Mouse (Mus musculus): Measurements from ENCODE around the gene Map3k11. TPM values are rescaled to one million over a fixed set of nuclear protein-coding genes. Genes with fewer than 3 reads are reported as not detected.

The Map3k11 gene
- total and polyA plus RNA-seq, 3 experiments: 22.5 to 38.3 TPM; not detected in 1

DNA sequence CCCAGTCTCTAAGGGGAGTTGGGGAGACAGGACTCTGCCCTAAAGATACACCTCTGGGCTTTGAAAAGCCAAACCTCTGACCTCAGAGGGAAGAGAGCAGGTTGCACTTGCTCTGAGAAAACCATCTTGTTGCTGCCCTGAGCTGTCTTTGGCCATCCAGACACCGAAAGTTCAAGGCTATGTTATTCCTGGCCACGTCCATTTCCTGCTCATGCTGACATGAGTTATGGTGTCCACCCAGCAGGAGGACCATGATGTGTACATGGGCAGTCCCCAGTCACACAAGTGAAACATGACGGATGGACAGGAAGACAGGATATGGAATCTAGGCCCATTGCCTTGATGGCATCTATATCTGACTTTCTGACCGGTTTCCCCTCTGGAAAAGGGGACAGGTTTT lies 8.1 kb upstream of the Map3k11 start:
- no peak overlapping the region for H3K4me3 ChIP-seq (ENCODE audit: control insufficient read depth in 1 of 2, insufficient read depth in 1 of 2, low read depth in 2 of 2, low read length in 2 of 2)
- H3K27me3 ChIP-seq (ENCODE audit: control insufficient read depth in 1 of 2, insufficient read depth in 2 of 2, low read length in 2 of 2): no peaks in the 10 kb centered on the region
- H3K4me1 ChIP-seq (ENCODE audit: control insufficient read depth in 1 of 2, insufficient read depth in 2 of 2, low read length in 2 of 2): no peaks in the 10 kb centered on the region
- no peak for DNase-seq (ENCODE audit: low read depth, low spot score)
- H3K27ac ChIP-seq (ENCODE audit: control insufficient read depth, low read depth, low read length): no peak overlapping the region
- H3K36me3 ChIP-seq (ENCODE audit: control insufficient read depth in 1 of 2, insufficient read depth in 2 of 2, low read length in 2 of 2): peaks cover 0 to 3% of the 10 kb centered on the region in 2 experiments; a peak in 2 of 4 replicates
- H3K79me2 ChIP-seq (ENCODE audit: control insufficient read depth, insufficient read depth, low read length, poor library complexity): no peaks in the 10 kb centered on the region
- no peak overlapping the region for H3K9ac ChIP-seq (ENCODE audit: control insufficient read depth, low read depth, low read length, poor library complexity, severe bottlenecking)
- TF ChIP-seq ZNF384 (IDR thresholded peaks at IDR 0.05; ENCODE audit: low read depth, low read length) (no peak), ELF1 (IDR thresholded peaks at IDR 0.05; ENCODE audit: low read depth, low read length) (no peak), RAD21 (IDR thresholded peaks at IDR 0.05; ENCODE audit: low read depth, low read length) (no peak), GATA1 (IDR thresholded peaks at IDR 0.05; ENCODE audit: low read depth, low read length) (no peak), CTCF (IDR thresholded peaks at IDR 0.05 in 2 of 3, conservative IDR thresholded peaks at IDR 0.05 in 1 of 3; ENCODE audit: control insufficient read depth in 1 of 3, insufficient read depth in 1 of 3, low read depth in 2 of 3, low read length in 3 of 3, poor library complexity in 1 of 3, severe bottlenecking in 1 of 3) (no peak), KAT2A (conservative IDR thresholded peaks at IDR 0.05; ENCODE audit: low read depth, low read length) (no peak), UBTF (IDR thresholded peaks at IDR 0.05; ENCODE audit: borderline replicate concordance, insufficient read depth, low read depth, low read length) (no peak)
- H3K9me3 ChIP-seq (replicated peaks; ENCODE audit: insufficient read depth, low read length): no peaks in the 10 kb centered on the region

DNA sequence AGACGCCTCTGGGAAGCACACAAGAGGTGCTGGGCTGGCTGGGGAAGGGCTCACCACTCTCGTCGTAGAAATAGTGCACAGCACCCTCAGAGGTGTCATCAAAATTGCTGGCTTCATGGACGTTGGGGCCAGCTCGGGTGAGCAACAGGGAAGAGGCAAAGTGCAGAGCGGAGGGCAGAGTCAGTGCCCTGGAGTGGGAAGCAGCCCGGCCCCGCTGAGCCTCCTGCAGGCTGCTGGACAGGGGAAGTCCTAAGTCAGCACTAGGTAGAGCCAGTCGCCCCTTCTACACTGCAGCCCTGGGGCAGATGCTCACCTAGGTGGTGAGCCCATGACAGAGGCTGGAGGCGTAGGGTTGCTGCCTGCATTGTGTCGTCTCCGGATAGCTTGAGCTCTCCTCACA lies 4.3 kb upstream of the Map3k11 start:
- no peak for DNase-seq (ENCODE audit: low read depth, low spot score)
- Histone ChIP-seq H3K27me3 (ENCODE audit: control insufficient read depth in 1 of 2, insufficient read depth in 2 of 2, low read length in 2 of 2) (no peaks in the 10 kb centered on the region), H3K9me3 (replicated peaks; ENCODE audit: insufficient read depth, low read length) (no peaks in the 10 kb centered on the region), H3K36me3 (ENCODE audit: control insufficient read depth in 1 of 2, insufficient read depth in 2 of 2, low read length in 2 of 2) (peaks cover 0 to 3% of the 10 kb centered on the region in 2 experiments; a peak in 2 of 4 replicates), H3K27ac (ENCODE audit: control insufficient read depth, low read depth, low read length) (no peak overlapping the region), H3K4me1 (ENCODE audit: control insufficient read depth in 1 of 2, insufficient read depth in 2 of 2, low read length in 2 of 2) (peaks cover 2 to 5% of the 10 kb centered on the region in 2 experiments; a peak in 2 of 4 replicates), H3K9ac (ENCODE audit: control insufficient read depth, low read depth, low read length, poor library complexity, severe bottlenecking) (no peak overlapping the region), H3K4me3 (ENCODE audit: control insufficient read depth in 1 of 2, insufficient read depth in 1 of 2, low read depth in 2 of 2, low read length in 2 of 2) (no peak overlapping the region), H3K79me2 (ENCODE audit: control insufficient read depth, insufficient read depth, low read length, poor library complexity) (peaks cover 10% of the 10 kb centered on the region)
- TF ChIP-seq ZKSCAN1 (IDR thresholded peaks at IDR 0.05; ENCODE audit: low read depth, low read length) (no peak), SMC3 (IDR thresholded peaks at IDR 0.05; ENCODE audit: low read depth, low read length) (no peak), CHD2 (IDR thresholded peaks at IDR 0.05; ENCODE audit: low read length) (no peak), CHD1 (IDR thresholded peaks at IDR 0.05; ENCODE audit: low read depth, low read length) (no peak), UBTF (IDR thresholded peaks at IDR 0.05; ENCODE audit: borderline replicate concordance, insufficient read depth, low read depth, low read length) (no peak), NELFE (IDR thresholded peaks at IDR 0.05; ENCODE audit: low read depth, low read length) (no peak), RAD21 (IDR thresholded peaks at IDR 0.05; ENCODE audit: low read depth, low read length) (no peak), POLR2AphosphoS5 (IDR thresholded peaks at IDR 0.05; ENCODE audit: borderline replicate concordance, low read depth, low read length) (no peak), ZC3H11A (IDR thresholded peaks at IDR 0.05; ENCODE audit: low read depth, low read length) (no peak), SIN3A (IDR thresholded peaks at IDR 0.05; ENCODE audit: low read length) (no peak), USF2 (IDR thresholded peaks at IDR 0.05; ENCODE audit: borderline replicate concordance in 1 of 2, insufficient read depth in 1 of 2, low read depth in 1 of 2, low read length in 2 of 2) (no peak), HCFC1 (IDR thresholded peaks at IDR 0.05; ENCODE audit: low read depth, low read length) (no peak), MXI1 (IDR thresholded peaks at IDR 0.05; ENCODE audit: low read depth, low read length) (no peak), BHLHE40 (IDR thresholded peaks at IDR 0.05; ENCODE audit: borderline replicate concordance, low read depth, low read length) (no peak), MYC (IDR thresholded peaks at IDR 0.05; ENCODE audit: low read depth, low read length) (no peak), TAL1 (IDR thresholded peaks at IDR 0.05; ENCODE audit: low read length) (no peak), ELF1 (IDR thresholded peaks at IDR 0.05; ENCODE audit: low read depth, low read length) (no peak), EP300 (IDR thresholded peaks at IDR 0.05; ENCODE audit: low read depth in 1 of 2, low read length in 2 of 2) (no peak), USF1 (IDR thresholded peaks at IDR 0.05; ENCODE audit: low read depth, low read length) (no peak), E2F4 (IDR thresholded peaks at IDR 0.05; ENCODE audit: borderline replicate concordance, low read depth, low read length) (no peak)
